Mouse (Mus musculus): Measurements from ENCODE around the gene Antxr1. TPM values are rescaled to one million over a fixed set of nuclear protein-coding genes. Genes with fewer than 3 reads are reported as not detected.
"Not testable (repeated sequence)": the region's sequence is repeated elsewhere in the genome, so short reads cannot be mapped to it uniquely, and the experiment has no call there.

The Antxr1 gene
- total and polyA plus RNA-seq, 2 experiments from 2014 or later: 4.2 to 17.9 TPM

DNA sequence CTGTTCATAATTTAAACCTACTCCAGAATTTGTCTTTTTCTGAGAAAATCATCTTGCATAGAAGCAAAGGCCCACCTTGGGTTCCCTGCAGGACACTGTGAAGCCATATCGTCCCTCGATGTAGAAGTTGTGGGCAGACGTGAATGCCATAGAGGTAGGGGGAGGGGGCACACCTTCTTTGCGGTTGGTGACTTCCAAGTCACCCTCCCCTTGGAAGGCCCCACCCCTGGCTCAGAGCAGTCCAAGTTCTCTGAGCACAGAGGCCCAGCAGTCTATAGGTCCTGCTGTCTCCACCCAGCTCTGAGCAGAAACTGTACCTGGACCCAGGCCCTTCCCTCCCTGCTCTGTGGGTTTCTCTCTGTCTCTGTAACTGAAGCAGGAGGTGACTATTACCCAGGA lies 233.7 kb downstream of the Antxr1 start:
- no peak overlapping the region for H3K9ac ChIP-seq (replicated peaks; ENCODE audit: low read length)

DNA sequence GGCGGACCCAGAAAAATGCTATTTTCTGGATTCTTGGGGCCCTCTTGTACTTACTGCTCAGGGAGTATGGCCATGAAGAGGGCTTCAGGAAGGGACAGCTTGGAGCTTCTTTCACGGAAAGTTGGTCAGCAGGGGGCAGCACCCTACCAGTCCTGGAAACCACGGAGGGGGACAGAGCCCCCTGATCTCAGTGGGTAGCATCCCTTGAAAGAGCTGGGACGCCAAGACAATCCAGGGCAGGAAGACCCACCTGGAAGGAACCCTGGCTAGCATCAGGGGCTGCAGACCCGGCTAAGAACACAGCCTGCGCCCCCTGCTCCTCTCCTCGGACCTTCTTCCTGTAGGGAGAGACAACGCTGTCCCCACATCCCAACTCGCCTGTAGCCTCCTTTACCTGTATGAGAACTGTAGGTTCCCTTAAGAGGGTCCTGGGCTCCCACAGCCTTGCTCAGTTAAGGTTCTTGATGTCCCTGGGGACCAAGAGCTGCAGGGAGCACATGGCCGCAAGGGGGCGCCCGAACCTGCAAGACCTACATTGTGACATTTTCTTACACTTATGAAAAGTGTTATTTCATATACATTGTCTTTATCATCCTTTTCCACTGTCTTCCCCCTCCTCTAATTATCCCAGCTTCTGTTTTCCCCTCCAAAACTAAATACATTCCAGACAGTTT lies 234.2 kb downstream of the Antxr1 start:
- peak; percentile 84 for TF ChIP-seq CTCF (IDR thresholded peaks at IDR 0.05; ENCODE audit: low read depth)
- peak; percentile 93 for DNase-seq (ENCODE audit: low spot score)
- peak; percentile 71 for ATAC-seq
- Histone ChIP-seq H3K9ac (replicated peaks; ENCODE audit: low read length) (peak overlapping the region; percentile 46), H3K36me3 (ENCODE audit: insufficient read depth, low read length) (no peaks in the 10 kb centered on the region), H3K27me3 (ENCODE audit: insufficient read depth, low read length) (no peaks in the 10 kb centered on the region), H3K4me3 (ENCODE audit: low read length) (peak overlapping the region; percentile 29), H3K27ac (peak overlapping the region; percentile 89), H3K4me1 (ENCODE audit: insufficient read depth, low read length) (peaks cover 10% of the 10 kb centered on the region; the same call in 1 of the 2 replicates), H3K9me3 (ENCODE audit: low read length) (no peaks in the 10 kb centered on the region), H3K4me2 (ENCODE audit: low read depth, low read length) (peak overlapping the region; percentile 70)
- 10% methylated on average over 12 of the region's 12 CpGs for WGBS

More for the DNA sequence above, 233.7 kb downstream of the Antxr1 start:
- 22% methylated on average over 4 of the region's 4 CpGs for WGBS
- Histone ChIP-seq H3K9me3 (ENCODE audit: low read length) (no peaks in the 10 kb centered on the region), H3K4me2 (ENCODE audit: low read depth, low read length) (peak overlapping the region; percentile 70; the same call in 1 of the 2 replicates), H3K36me3 (ENCODE audit: insufficient read depth, low read length) (no peaks in the 10 kb centered on the region), H3K4me3 (ENCODE audit: low read length) (no peak overlapping the region), H3K4me1 (ENCODE audit: insufficient read depth, low read length) (peaks cover 10% of the 10 kb centered on the region; the same call in 1 of the 2 replicates), H3K27me3 (ENCODE audit: insufficient read depth, low read length) (no peaks in the 10 kb centered on the region), H3K27ac (peak overlapping the region; percentile 70)
- ATAC-seq (no peak), DNase-seq (ENCODE audit: low spot score) (peak; percentile 15)
- no peak for TF ChIP-seq CTCF (IDR thresholded peaks at IDR 0.05; ENCODE audit: low read depth)

DNA sequence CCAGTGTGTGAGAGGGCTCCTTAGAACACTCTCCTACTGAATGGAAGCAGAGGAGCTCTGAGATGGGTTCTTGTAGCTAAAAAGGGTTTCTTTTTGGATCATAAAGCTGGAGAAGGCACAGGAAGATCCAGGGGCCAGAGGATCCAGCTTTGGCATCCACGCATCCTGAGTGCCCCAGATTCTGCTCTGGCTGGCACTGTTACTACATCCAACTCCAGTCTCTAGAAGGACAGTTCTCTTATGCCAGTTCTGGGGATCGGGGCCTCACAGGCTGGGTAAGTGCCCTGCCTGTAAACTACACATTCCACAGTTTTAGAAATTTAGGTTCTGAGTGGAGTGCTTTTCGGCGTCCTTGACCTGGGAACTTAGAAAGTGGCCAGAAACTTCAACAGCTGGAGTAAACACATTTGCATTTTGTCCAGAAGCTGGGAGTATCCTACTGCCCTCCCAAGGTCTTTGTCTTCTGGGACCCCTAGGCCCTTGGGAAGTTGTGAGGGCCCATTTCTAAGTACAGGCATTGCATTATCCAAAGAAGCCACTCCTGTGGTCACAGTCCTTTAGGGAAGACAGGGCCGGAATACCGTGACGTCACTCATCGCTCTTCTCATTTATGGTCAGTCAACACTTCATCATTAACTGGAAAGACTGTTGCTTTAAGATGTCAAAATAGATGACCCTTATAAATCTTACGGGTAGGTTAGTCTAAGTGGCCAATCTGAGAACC lies 235.2 kb downstream of the Antxr1 start:
- ATAC-seq: peak; percentile 58
- Histone ChIP-seq H3K36me3 (ENCODE audit: insufficient read depth, low read length) (no peaks in the 10 kb centered on the region), H3K4me3 (ENCODE audit: low read length) (no peak overlapping the region), H3K9me3 (ENCODE audit: low read length) (no peaks in the 10 kb centered on the region), H3K9ac (replicated peaks; ENCODE audit: low read length) (no peak overlapping the region), H3K4me2 (ENCODE audit: low read depth, low read length) (no peak overlapping the region), H3K4me1 (ENCODE audit: insufficient read depth, low read length) (peaks cover 10% of the 10 kb centered on the region; the same call in 1 of the 2 replicates), H3K27ac (peak overlapping the region; percentile 89), H3K27me3 (ENCODE audit: insufficient read depth, low read length) (no peaks in the 10 kb centered on the region)
- DNase-seq (ENCODE audit: low spot score): peak; percentile 59
- TF ChIP-seq CTCF (IDR thresholded peaks at IDR 0.05; ENCODE audit: low read depth): no peak
- WGBS: 77% methylated on average over 9 of the region's 9 CpGs

DNA sequence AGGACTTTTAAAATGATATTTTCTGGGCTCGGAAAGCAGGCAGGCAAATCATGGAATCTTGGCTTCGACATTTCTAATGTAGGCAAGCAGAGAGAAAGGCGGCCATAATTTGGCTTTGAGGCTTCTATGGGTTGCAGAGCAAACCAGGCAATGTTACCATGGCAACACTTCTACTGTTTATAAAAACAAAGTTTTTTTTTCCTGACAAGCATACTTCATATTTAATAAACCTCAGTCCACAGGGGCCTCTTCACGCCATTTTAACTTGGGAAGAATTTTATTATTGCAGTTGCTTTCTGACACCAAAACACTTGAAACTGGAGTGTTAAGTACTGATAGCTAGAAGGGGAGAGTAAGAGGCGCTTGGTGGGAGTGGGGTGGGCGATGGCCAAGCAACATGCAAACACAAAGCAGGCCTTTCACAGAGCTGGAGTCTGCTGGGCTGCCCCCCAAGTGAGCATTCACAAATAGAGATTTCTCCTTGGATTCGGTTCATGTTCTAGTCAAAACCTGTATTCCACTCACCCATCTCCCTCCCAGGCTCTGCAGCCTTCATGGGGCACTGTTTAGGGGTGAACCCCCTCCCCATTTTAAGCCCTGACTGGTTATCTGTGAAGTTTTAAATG lies 235.8 kb downstream of the Antxr1 start:
- Histone ChIP-seq H3K36me3 (ENCODE audit: insufficient read depth, low read length) (no peaks in the 10 kb centered on the region), H3K9me3 (ENCODE audit: low read length) (no peaks in the 10 kb centered on the region), H3K9ac (replicated peaks; ENCODE audit: low read length) (no peak overlapping the region), H3K4me1 (ENCODE audit: insufficient read depth, low read length) (peaks cover 10% of the 10 kb centered on the region; the same call in 1 of the 2 replicates), H3K4me2 (ENCODE audit: low read depth, low read length) (no peak overlapping the region), H3K27ac (peak overlapping the region; percentile 89), H3K27me3 (ENCODE audit: insufficient read depth, low read length) (no peaks in the 10 kb centered on the region), H3K4me3 (ENCODE audit: low read length) (no peak overlapping the region)
- WGBS: 19% methylated on average over 7 of the region's 7 CpGs
- no peak for TF ChIP-seq CTCF (IDR thresholded peaks at IDR 0.05; ENCODE audit: low read depth)
- DNase-seq (ENCODE audit: low spot score): peak; percentile 84
- peak; percentile 88 for ATAC-seq

DNA sequence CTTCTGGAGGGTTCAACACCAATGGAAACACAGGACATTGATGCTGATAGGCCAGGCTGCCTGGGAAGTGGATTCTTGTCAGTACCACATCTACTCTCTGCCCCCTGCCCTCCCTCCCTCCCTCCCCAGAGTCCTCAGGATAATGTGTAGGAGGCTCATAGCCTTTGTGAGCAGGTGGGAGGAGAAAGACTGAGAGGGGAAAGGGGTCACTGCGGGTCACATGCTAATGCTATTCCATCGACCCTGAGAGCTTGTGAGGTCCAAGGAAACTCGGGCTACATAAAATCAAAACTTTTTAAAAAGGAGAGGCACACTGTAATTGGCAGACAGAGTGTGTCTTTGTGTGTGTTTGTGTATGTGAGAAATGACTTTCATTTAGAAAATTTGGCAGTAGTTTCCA lies 236.4 kb downstream of the Antxr1 start:
- no peaks in the 10 kb centered on the region for H3K9me3 ChIP-seq (ENCODE audit: low read length)
- DNase-seq (ENCODE audit: low spot score) (no peak), ATAC-seq (no peak; the same call in 1 of the 2 replicates)
- no peak overlapping the region for H3K4me2 ChIP-seq (ENCODE audit: low read depth, low read length)
- H3K27me3 ChIP-seq (ENCODE audit: insufficient read depth, low read length): no peaks in the 10 kb centered on the region
- no peak overlapping the region for H3K9ac ChIP-seq (replicated peaks; ENCODE audit: low read length)
- TF ChIP-seq CTCF (IDR thresholded peaks at IDR 0.05; ENCODE audit: low read depth): no peak
- no peaks in the 10 kb centered on the region for H3K36me3 ChIP-seq (ENCODE audit: insufficient read depth, low read length)
- H3K4me1 ChIP-seq (ENCODE audit: insufficient read depth, low read length): peaks cover 10% of the 10 kb centered on the region; the same call in 1 of the 2 replicates
- WGBS: 11% methylated on average over 3 of the region's 3 CpGs
- peak overlapping the region; percentile 89 for H3K27ac ChIP-seq
- no peak overlapping the region for H3K4me3 ChIP-seq (ENCODE audit: low read length)

DNA sequence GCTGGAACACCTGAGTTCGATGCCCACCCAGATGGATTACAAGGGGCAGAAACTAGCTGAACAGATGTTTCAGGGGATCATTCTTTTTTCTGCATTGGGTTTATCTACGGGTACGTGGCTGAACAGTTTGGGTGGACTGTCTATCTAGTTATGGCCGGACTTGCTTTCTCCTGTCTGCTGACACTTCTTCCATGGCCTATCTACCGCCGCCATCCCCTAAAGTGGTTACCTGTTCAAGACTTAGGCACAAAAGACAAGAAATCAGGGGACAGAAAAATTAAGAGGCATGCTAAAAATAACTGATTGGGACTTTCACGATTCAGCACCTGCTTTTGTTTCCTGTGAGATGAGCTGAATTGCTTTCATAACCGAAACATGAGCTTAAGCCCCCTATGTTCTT lies 242.0 kb downstream of the Antxr1 start:
- H3K36me3 ChIP-seq (ENCODE audit: insufficient read depth, low read length): peaks cover 13% of the 10 kb centered on the region; the same call in 1 of the 2 replicates
- 89% methylated on average over 8 of the region's 8 CpGs for WGBS
- not testable (repeated sequence) for H3K4me2 ChIP-seq (ENCODE audit: low read depth, low read length); DNase-seq (ENCODE audit: low spot score); H3K4me1 ChIP-seq (ENCODE audit: insufficient read depth, low read length); ATAC-seq; H3K9ac ChIP-seq (replicated peaks; ENCODE audit: low read length); H3K27me3 ChIP-seq (ENCODE audit: insufficient read depth, low read length); H3K4me3 ChIP-seq (ENCODE audit: low read length); H3K27ac ChIP-seq; H3K9me3 ChIP-seq (ENCODE audit: low read length)

All from hindbrain, postnatal 0 days (tissue).